15 mouse cellular contexts compared by ENCODE assay signal in genomic region chrX:94657734-94658133, GRCm38 (mm10).
"Had no signal": no experiment of that assay in that cellular context is flagged by ENCODE, and none has a peak within 500 bp of the region (broad histone marks: within the 10 kb centered on the region; RNA-seq: fewer than 3 reads in every experiment).

No protein-coding gene starts in this region.

- H3K9me3 ChIP-seq: intestine, embryonic 15.5 days; limb, embryonic 15.5 days; megakaryocyte, embryonic 14.5 days; midbrain, embryonic 12.5 days; neural tube, embryonic 13.5 days had no signal

- H3K36me3 ChIP-seq: intestine, embryonic 15.5 days; limb, embryonic 15.5 days; midbrain, embryonic 12.5 days; neural tube, embryonic 13.5 days had no signal

- DNase-seq: kidney, adult 18-20 months; kidney, postnatal 36 days; layer of hippocampus, adult 9-11 months; layer of hippocampus, postnatal 36 days; lung, adult 18-20 months; lung, postnatal 4 days; right cerebral cortex, postnatal 25 days had no signal

- ATAC-seq: intestine, embryonic 15.5 days; midbrain, embryonic 16.5 days had no signal

- H3K27me3 ChIP-seq: intestine, embryonic 15.5 days; limb, embryonic 15.5 days had no signal

- H3K4me3 ChIP-seq: intestine, embryonic 15.5 days; limb, embryonic 15.5 days; megakaryocyte, embryonic 14.5 days; midbrain, embryonic 12.5 days; neural tube, embryonic 13.5 days had no signal

- H3K9ac ChIP-seq: intestine, embryonic 15.5 days; limb, embryonic 15.5 days; liver, embryonic 14.5 days; midbrain, embryonic 12.5 days; neural tube, embryonic 13.5 days had no signal

- H3K4me1 ChIP-seq: intestine, embryonic 15.5 days; limb, embryonic 15.5 days; megakaryocyte, embryonic 14.5 days; midbrain, embryonic 12.5 days; neural tube, embryonic 13.5 days had no signal

- H3K27ac ChIP-seq: intestine, embryonic 15.5 days; limb, embryonic 15.5 days; liver, embryonic 14.5 days; midbrain, embryonic 12.5 days; neural tube, embryonic 13.5 days; stomach, postnatal 0 days had no signal

- H3K4me2 ChIP-seq: intestine, embryonic 15.5 days; limb, embryonic 15.5 days; midbrain, embryonic 12.5 days; neural tube, embryonic 13.5 days had no signal
